Mouse (Mus musculus): ENCODE measurements around the gene Tssk3.

DNA sequence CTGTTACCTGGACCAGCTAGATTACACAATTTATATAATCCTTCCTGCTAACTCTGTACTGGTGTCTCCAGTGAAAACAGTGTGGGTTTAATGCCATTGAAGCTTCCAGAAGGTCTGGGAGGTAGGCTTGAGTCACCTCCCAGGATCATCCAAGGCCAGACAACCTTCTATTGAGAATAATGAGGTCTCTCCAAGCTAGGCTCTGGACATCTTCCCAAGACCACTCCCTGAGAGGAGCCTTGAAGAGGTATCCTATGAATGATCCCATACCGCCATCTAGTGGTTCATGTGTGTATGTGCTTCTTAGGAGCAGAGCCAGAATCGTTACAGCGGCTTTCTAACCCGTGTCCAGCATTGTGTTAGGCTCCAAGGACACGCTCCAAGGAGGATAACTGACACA, 35.6 kb downstream of the Tssk3 start:
- TF ChIP-seq CTCF (IDR thresholded peaks at IDR 0.05; ENCODE audit: low read depth) (peak; percentile 98), EP300 (IDR thresholded peaks at IDR 0.05; ENCODE audit: low read depth) (no peak)

All from liver, embryonic 14.5 days (tissue).